Mouse (Mus musculus) heart, adult 2 months (tissue): ENCODE measurements around the gene Card6.

ENCODE experiments used
- CTCF ChIP-seq: fragments of 200-600 bp; IDR thresholded peaks from 2 replicates; pipeline ENCODE4 v1.8.1; 2022; ENCODE audit warnings: antibody characterized with exemption, mild to moderate bottlenecking, moderate library complexity
- EP300 ChIP-seq: fragments of 200-500 bp; IDR thresholded peaks from 2 replicates; pipeline ENCODE4 v1.6.1; 2011; ENCODE audit warnings: low read depth, low read length, control low read depth; ENCODE audit not compliant: insufficient read depth

DNA sequence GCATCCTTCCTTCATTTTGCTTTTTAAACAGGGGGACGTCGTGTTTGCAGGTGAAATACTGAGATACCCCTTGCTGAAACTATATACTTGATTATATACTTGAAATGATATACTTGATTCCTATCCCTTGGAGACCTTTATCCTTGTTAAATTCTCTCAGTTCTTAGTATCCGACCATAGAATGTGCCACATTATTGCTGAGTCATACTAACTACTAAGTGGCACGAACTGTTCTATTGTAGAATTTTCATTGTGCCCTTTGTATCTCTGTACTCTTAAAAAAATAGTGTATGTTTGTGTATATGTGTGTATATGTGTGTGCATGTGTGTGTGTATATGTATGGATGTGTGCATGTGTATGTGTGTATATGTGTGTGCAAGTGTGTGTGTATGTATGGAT is 48.0 kb upstream of the Card6 start:
- no peak for TF ChIP-seq EP300
- no peak for TF ChIP-seq CTCF
